In the genomic region with DNA sequence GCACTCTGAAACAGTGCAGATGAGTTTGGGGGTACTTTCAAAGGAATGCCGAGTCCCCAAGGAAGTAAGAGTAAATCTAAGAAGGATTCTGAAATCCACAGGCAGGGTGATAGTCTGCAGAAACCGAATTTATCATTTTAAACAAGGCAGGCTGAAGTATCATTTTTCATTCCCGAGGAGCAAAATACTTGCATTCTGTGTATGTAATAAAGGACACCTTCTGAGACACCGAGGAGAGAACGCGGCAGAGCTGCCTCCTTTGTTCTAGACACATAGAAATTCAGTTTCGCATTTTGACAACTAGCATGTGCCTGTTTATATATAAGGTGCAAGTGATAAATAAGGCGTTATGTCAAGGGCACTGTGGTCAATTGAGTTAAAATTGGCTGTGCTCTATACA, we compare ENCODE assay signal across 8 mouse cellular contexts. TPM values are rescaled to one million over a fixed set of nuclear protein-coding genes. Genes with fewer than 3 reads are reported as not detected.
A peak's percentile ranks its signal among the peaks of the same experiment; 100 is the strongest.
DNase-seq lines count a peak whose midpoint lies in the region; ATAC-seq and TF ChIP-seq lines count a peak whose summit lies in the region.

No protein-coding gene starts in this region.

- H3K27me3 ChIP-seq in kidney, postnatal 0 days (ENCODE audit: insufficient read depth, low read length), result no peaks in the 10 kb centered on the region
- peaks cover 21% of the 10 kb centered on the region; the same call in 1 of the 2 replicates for H3K27me3 ChIP-seq in forebrain, embryonic 12.5 days
- peaks cover 72% of the 10 kb centered on the region for H3K27me3 ChIP-seq in limb, embryonic 10.5 days (ENCODE audit: low read depth, poor library complexity, severe bottlenecking)
- H3K27me3 ChIP-seq in midbrain, postnatal 0 days (ENCODE audit: insufficient read depth, low read length), result no peaks in the 10 kb centered on the region

- H3K9ac ChIP-seq in kidney, postnatal 0 days (ENCODE audit: low read depth, low read length), result no peak overlapping the region
- no peak overlapping the region for H3K9ac ChIP-seq in forebrain, embryonic 12.5 days
- no peak overlapping the region for H3K9ac ChIP-seq in midbrain, postnatal 0 days (replicated peaks; ENCODE audit: low read length, poor library complexity, severe bottlenecking)

- H3K4me1 ChIP-seq in kidney, postnatal 0 days (replicated peaks; ENCODE audit: insufficient read depth, low read length), result no peaks in the 10 kb centered on the region
- no peaks in the 10 kb centered on the region for H3K4me1 ChIP-seq in forebrain, embryonic 12.5 days
- H3K4me1 ChIP-seq in limb, embryonic 10.5 days, result no peaks in the 10 kb centered on the region
- no peaks in the 10 kb centered on the region for H3K4me1 ChIP-seq in midbrain, postnatal 0 days (ENCODE audit: insufficient read depth, low read length)

- no peak overlapping the region for H3K27ac ChIP-seq in kidney, postnatal 0 days
- H3K27ac ChIP-seq in forebrain, embryonic 12.5 days, result no peak overlapping the region
- 0 out of 2 replicates have a peak overlapping the region, but pooled peaks have one; percentile 50 for H3K27ac ChIP-seq in limb, embryonic 10.5 days
- no peak overlapping the region for H3K27ac ChIP-seq in midbrain, postnatal 0 days (ENCODE audit: low read depth, low read length)

- H3K4me2 ChIP-seq in kidney, postnatal 0 days (ENCODE audit: low read length), result peak overlapping the region; percentile 50
- H3K4me2 ChIP-seq in forebrain, embryonic 12.5 days, result peak overlapping the region; percentile 40
- peak overlapping the region; percentile 44; the same call in 1 of the 2 replicates for H3K4me2 ChIP-seq in midbrain, postnatal 0 days (ENCODE audit: low read depth, low read length, poor library complexity, severe bottlenecking)

- no peaks in the 10 kb centered on the region for H3K9me3 ChIP-seq in kidney, postnatal 0 days (replicated peaks; ENCODE audit: low read length)
- no peaks in the 10 kb centered on the region for H3K9me3 ChIP-seq in forebrain, embryonic 12.5 days
- H3K9me3 ChIP-seq in limb, embryonic 10.5 days (replicated peaks), result no peaks in the 10 kb centered on the region
- H3K9me3 ChIP-seq in midbrain, postnatal 0 days (ENCODE audit: low read length), result no peaks in the 10 kb centered on the region

- TF ChIP-seq CTCF in kidney, postnatal 0 days (IDR thresholded peaks at IDR 0.05; ENCODE audit: low read depth), result no peak
- TF ChIP-seq CTCF in midbrain, postnatal 0 days (IDR thresholded peaks at IDR 0.05), result no peak

- WGBS in kidney, postnatal 0 days, result 42% methylated on average over 8 of the region's 8 CpGs
- 39% methylated on average over 8 of the region's 8 CpGs for WGBS in forebrain, embryonic 12.5 days
- WGBS in limb, embryonic 10.5 days, result 40% methylated on average over 8 of the region's 8 CpGs
- 31% methylated on average over 8 of the region's 8 CpGs for WGBS in midbrain, postnatal 0 days

- DNase-seq in kidney, postnatal 0 days (ENCODE audit: low spot score), result no peak
- DNase-seq in kidney, postnatal 4 days, result no peak
- DNase-seq in limb, embryonic 10.5 days (ENCODE audit: low spot score), result no peak
- DNase-seq in midbrain, postnatal 0 days (ENCODE audit: low spot score), result no peak
- no peak for DNase-seq in cerebellum, adult 9-11 months
- no peak for DNase-seq in layer of hippocampus, adult 9-10 months (ENCODE audit: low spot score)
- DNase-seq in left cerebral cortex, adult 9 months (ENCODE audit: low spot score in 2 of 2), result no peak

- H3K4me3 ChIP-seq in kidney, postnatal 0 days (replicated peaks; ENCODE audit: low read depth, low read length), result peak overlapping the region; percentile 27
- H3K4me3 ChIP-seq in forebrain, embryonic 12.5 days (replicated peaks), result no peak overlapping the region; the same call in 1 of the 2 replicates
- peak overlapping the region; percentile 42 for H3K4me3 ChIP-seq in limb, embryonic 10.5 days
- H3K4me3 ChIP-seq in midbrain, postnatal 0 days (ENCODE audit: low read depth, low read length), result peak overlapping the region; percentile 22; the same call in 1 of the 2 replicates

- H3K36me3 ChIP-seq in kidney, postnatal 0 days (ENCODE audit: insufficient read depth, low read length), result no peaks in the 10 kb centered on the region
- no peaks in the 10 kb centered on the region for H3K36me3 ChIP-seq in forebrain, embryonic 12.5 days (replicated peaks)
- H3K36me3 ChIP-seq in limb, embryonic 10.5 days, result no peaks in the 10 kb centered on the region
- no peaks in the 10 kb centered on the region for H3K36me3 ChIP-seq in midbrain, postnatal 0 days (ENCODE audit: insufficient read depth, low read length)

- no peak for ATAC-seq in kidney, postnatal 0 days (replicated peaks; ENCODE audit: low FRiP score, low read depth)
- no peak for ATAC-seq in forebrain, embryonic 12.5 days (ENCODE audit: low FRiP score)
- no peak for ATAC-seq in midbrain, postnatal 0 days (ENCODE audit: low FRiP score)

RNA-seq across cellular contexts. Expression of a gene that starts 0.7 kb away (rescaled TPM):
- polyA plus RNA-seq in kidney, postnatal 0 days (2015; fragmentation: Nextera tagmentation; extraction: Ambion mirVana), result 3.1 and 4.7 TPM in 2 replicates
- polyA plus RNA-seq in forebrain, embryonic 12.5 days (2016; fragmentation: Nextera tagmentation; extraction: Ambion mirVana), result 16.2 and 19.0 TPM in 2 replicates
- 12.0 and 14.1 TPM in 2 replicates for polyA plus RNA-seq in limb, embryonic 10.5 days (2016; fragmentation: Nextera tagmentation; extraction: Ambion mirVana)
- total RNA-seq in midbrain, postnatal 0 days (2014; rRNA removed), result 7.8 and 9.6 TPM in 2 replicates
- 3.1 and 3.3 TPM in 2 replicates for polyA plus RNA-seq in midbrain, postnatal 0 days (2015; fragmentation: Nextera tagmentation; extraction: Ambion mirVana)
